Mouse (Mus musculus) gastrocnemius, adult 18-20 months (tissue): ENCODE data around the gene Cdk13. TPM values are rescaled to one million over a fixed set of nuclear protein-coding genes. Genes with fewer than 3 reads are reported as not detected.

Experiments used
- DNase-seq: peaks from one replicate; pipeline ENCODE4 v3.0.0; 2021; ENCODE audit warnings: low spot score
- total RNA-seq, 2 experiments: library from RNA; stranded (reverse); gene quantifications; 2 replicates each; pipeline ENCODE4 v1.2.3; 2021

The Cdk13 gene
- total RNA-seq, 2 experiments from 2014 or later = 18.6 to 19.6 TPM

GRCm38 (mm10) chr13:17772574-17772973 lies 32.3 kb downstream of the Cdk13 start:
- DNase-seq = no peak

GRCm38 (mm10) chr13:17762405-17762804 lies 42.5 kb downstream of the Cdk13 start:
- DNase-seq = no peak

GRCm38 (mm10) chr13:17754997-17755396 lies 49.9 kb downstream of the Cdk13 start:
- no peak for DNase-seq

GRCm38 (mm10) chr13:17728798-17729197 lies 76.1 kb downstream of the Cdk13 start:
- no peak for DNase-seq

GRCm38 (mm10) chr13:17727922-17728321 lies 77.0 kb downstream of the Cdk13 start:
- no peak for DNase-seq

GRCm38 (mm10) chr13:17717357-17717756 lies 87.5 kb downstream of the Cdk13 start:
- no peak for DNase-seq

GRCm38 (mm10) chr13:17708784-17709311 lies 96.0 kb downstream of the Cdk13 start:
- DNase-seq = no peak

GRCm38 (mm10) chr13:17705188-17705826 lies 99.6 kb downstream of the Cdk13 start:
- DNase-seq = no peak

- no peak for DNase-seq
These were observed 102.6 kb downstream of the Cdk13 start for GRCm38 (mm10) chr13:17702311-17702710.

GRCm38 (mm10) chr13:17701322-17701721 lies 103.6 kb downstream of the Cdk13 start:
- DNase-seq = no peak

GRCm38 (mm10) chr13:17700090-17700715 lies 104.7 kb downstream of the Cdk13 start:
- no peak for DNase-seq

GRCm38 (mm10) chr13:17695898-17696580 lies 108.9 kb downstream of the Cdk13 start:
- DNase-seq = no peak

- DNase-seq = peak; percentile 100
These were observed 109.8 kb downstream of the Cdk13 start, which contains the start of the genes Mplkip and Sugct for GRCm38 (mm10) chr13:17694911-17695699. TSS of gene Mplkip (plus strand) at chr13:17695192. TSS of gene Sugct (minus strand) at chr13:17695553.

- no peak for DNase-seq
These were observed 110.5 kb downstream of the Cdk13 start for GRCm38 (mm10) chr13:17694414-17694813.

- DNase-seq = no peak
These were observed 111.1 kb downstream of the Cdk13 start for GRCm38 (mm10) chr13:17693816-17694215.

- DNase-seq = no peak
These were observed 113.5 kb downstream of the Cdk13 start for GRCm38 (mm10) chr13:17691436-17691835.

GRCm38 (mm10) chr13:17690686-17691085 lies 114.2 kb downstream of the Cdk13 start:
- DNase-seq = no peak

GRCm38 (mm10) chr13:17689461-17689860 lies 115.4 kb downstream of the Cdk13 start:
- no peak for DNase-seq

- DNase-seq = no peak
These were observed 133.8 kb downstream of the Cdk13 start for GRCm38 (mm10) chr13:17671122-17671521.

- DNase-seq = no peak
These were observed 137.5 kb downstream of the Cdk13 start for GRCm38 (mm10) chr13:17667380-17667779.
